Mouse (Mus musculus): Measurements from ENCODE around the gene Gabpb2. TPM values are rescaled to one million over a fixed set of nuclear protein-coding genes. Genes with fewer than 3 reads are reported as not detected.

Gene Gabpb2
- polyA plus RNA-seq, 1 experiment from 2014 or later = 15.9 TPM

DNA sequence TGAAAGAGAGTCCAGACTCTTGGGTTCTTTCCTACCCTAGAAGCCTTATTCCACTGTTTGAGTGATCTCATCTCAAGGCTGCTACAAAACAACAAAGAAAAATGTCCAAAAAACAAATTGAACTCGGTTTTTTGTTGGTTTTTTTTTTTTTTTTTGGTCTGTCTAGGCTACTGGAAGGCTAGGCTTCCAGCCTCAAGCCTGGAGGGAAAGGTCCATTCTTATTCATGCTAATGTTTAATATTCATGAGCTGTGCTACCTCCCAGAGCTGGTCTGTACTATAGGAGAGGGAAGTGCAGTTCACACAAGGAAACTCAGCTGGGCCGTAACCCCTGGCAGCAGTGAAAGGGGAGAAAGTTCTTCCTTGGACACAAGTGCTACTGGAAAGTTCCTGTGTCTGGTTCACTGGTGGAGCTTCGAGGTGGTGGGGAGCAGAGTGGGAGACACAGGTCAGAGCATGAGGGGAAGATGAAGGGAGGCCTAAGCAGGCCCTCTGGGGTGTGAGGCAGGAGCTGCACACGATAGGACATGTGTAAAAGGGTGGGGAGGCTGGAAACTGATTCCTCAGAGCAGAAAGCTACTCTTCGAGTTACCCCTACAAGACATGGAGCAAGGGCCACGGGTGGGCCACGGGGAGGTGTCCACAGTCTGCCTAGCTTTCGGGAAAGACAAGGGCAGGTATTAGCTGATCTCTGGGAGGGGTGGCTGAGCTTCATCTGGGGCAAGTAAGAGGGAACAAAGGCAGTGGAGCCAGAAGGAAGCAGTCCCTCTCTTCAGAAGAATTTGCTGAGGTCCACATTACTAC, 13.0 kb upstream of the Gabpb2 start:
- 50% methylated on average over 8 of the region's 8 CpGs for WGBS
- ATAC-seq (ENCODE audit: insufficient number of reproducible peaks, insufficient read depth, low FRiP score, low TSS enrichment, low read depth) = no peak
- peaks cover 35% of the 10 kb centered on the region for H3K4me1 ChIP-seq (replicated peaks)

DNA sequence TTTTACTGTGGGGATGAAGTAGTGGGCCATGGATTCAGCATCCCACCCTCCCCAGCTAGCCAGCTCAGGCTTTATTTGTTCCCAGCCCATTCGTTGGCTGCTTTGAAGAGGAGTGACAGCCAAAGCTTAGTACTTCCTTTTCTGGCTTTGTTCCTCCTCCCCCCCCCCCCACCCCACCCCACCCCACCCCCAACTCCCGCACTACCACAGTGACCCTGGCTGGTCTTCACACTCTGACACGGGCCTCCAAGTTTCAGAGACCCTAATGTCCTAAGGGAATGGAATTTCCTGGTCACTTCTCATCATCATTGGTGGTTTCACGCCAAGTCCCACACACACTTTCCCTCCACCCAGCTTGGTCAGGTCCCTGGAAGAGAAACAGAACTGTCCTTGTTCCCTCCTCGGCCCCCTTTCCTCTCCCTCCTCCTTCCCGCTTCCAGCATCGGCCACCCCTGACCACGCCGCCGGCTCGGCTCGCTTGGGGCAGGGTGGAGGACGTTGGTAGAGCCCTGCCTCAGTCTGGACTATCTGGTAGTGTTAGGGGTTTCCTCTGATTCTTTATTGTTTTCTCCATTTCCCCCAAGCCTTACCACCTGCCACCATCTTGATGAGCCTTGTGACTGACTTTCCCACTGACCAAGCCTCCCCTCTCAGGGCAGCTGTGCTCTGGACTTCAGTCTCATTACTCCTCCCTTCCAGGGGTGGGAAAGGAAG, 12.2 kb upstream of the Gabpb2 start:
- Histone ChIP-seq H3K4me1 (replicated peaks) (peaks cover 35% of the 10 kb centered on the region), H3K4me3 (replicated peaks) (peak overlapping the region; percentile 97), H3K27ac (peak overlapping the region; percentile 93), H3K4me2 (peak overlapping the region; percentile 71), H3K27me3 (no peaks in the 10 kb centered on the region), H3K9me3 (no peaks in the 10 kb centered on the region), H3K9ac (replicated peaks) (peak overlapping the region; percentile 93), H3K36me3 (peaks cover 49% of the 10 kb centered on the region)
- 4% methylated on average over 12 of the region's 13 CpGs for WGBS
- ATAC-seq (ENCODE audit: insufficient number of reproducible peaks, insufficient read depth, low FRiP score, low TSS enrichment, low read depth) = no peak

More for the DNA sequence above, 13.0 kb upstream of the Gabpb2 start:
- peak overlapping the region; percentile 71 for H3K4me2 ChIP-seq
- H3K9ac ChIP-seq (replicated peaks) = peak overlapping the region; percentile 93
- H3K9me3 ChIP-seq = no peaks in the 10 kb centered on the region
- H3K36me3 ChIP-seq = peaks cover 49% of the 10 kb centered on the region
- peak overlapping the region; percentile 93 for H3K27ac ChIP-seq
- peak overlapping the region; percentile 97 for H3K4me3 ChIP-seq (replicated peaks)
- H3K27me3 ChIP-seq = no peaks in the 10 kb centered on the region

DNA sequence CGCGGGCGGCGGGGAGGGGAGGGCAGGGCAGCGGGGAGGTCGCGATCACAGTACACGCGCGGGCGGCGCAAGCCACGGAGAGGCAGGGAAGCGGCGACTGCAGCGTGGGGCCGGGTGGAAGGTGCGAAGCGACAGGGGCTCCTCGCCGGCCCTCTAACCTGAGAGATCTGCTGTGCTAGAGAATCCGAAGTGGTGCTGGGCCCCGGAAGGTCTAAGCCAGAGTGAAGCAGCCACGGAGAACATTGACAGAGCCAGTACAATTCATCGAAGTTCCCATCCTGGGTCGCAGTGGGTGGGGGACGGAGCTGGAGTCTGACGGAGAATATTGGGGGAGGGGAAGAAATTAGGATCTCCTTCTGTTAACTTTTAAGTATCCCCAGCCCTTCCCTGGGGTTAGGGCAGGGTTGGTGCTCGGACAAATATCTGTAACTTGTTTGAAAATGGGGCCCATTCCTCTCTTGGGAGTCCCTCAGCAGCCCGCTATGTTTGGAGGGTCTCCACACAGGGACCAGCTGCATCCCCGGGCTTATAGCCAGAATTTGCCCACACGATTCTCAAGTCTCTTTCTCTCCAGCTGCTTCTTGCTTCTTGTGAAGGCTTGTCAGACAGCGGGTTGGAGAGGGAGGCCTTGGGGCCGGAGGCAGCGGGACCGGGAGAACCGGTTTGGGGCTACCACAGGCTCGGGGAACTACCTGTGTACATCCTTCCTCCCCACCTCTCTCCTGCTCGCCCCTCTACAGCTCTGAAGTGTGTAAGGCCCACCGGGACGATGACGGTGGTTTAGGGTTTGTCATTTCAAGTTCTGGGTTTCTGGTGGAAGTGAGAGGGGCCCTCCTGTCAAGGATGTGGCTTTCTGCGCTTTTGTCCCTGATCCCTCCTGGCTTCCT, 11.4 kb upstream of the Gabpb2 start:
- H3K4me2 ChIP-seq = peak overlapping the region; percentile 71
- WGBS = under 1% methylated on average over 43 of the region's 43 CpGs
- no peak for ATAC-seq (ENCODE audit: insufficient number of reproducible peaks, insufficient read depth, low FRiP score, low TSS enrichment, low read depth)

DNA sequence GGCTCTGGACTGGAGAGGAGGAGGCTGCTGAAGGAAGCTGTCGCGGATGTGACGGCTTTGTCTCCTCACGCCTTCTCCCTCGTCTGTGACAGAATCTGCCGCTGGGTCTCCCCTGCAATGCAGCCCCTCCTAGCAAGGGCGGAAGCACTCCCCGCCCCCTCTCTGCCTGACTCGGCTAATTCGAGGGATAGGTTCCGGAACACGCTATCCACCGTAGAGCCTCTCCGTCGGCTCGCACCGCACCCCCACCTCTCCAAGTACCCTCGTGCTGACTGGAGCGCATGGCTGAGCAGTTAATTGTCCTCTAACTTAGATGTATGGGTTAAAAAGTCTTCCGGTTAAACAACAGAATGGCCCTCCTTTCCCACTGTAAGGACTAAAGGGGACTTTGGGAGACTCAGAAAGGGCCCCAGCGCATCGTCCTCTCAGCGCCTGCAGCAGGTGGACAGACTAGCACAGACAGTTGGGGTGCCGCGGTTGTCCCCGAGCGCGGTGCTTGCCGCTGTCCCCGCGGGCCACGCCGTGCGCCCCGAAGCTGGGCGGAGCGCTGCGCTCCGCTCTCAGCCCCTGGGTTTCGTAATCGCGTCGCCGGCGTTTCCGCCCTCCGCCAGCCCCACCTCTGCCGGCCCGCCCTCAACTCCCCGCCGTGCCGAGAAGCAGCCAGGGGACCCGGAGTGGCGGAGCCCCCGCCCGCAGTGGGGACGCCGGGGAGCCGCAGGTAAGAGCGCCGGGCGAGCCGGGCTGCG, 10.6 kb upstream of the Gabpb2 start, which contains the start of gene Cdc42se1:
Gene Cdc42se1 (plus strand): TSS at position 585 of the 746 bp plus-strand sequence.
- Histone ChIP-seq H3K4me1 (replicated peaks) (peaks cover 40% of the 10 kb centered on the region), H3K27me3 (no peaks in the 10 kb centered on the region), H3K4me3 (replicated peaks) (peak within 1 kb of the TSS; percentile 97), H3K27ac (peak within 1 kb of the TSS; percentile 93), H3K9ac (replicated peaks) (peak within 1 kb of the TSS; percentile 93), H3K9me3 (no peaks in the 10 kb centered on the region), H3K4me2 (peak within 1 kb of the TSS; percentile 71), H3K36me3 (peaks cover 46% of the 10 kb centered on the region)
- under 1% methylated on average over 64 of the region's 64 CpGs for WGBS
- ATAC-seq (ENCODE audit: insufficient number of reproducible peaks, insufficient read depth, low FRiP score, low TSS enrichment, low read depth) = peak; percentile 87

More for the DNA sequence above, 11.4 kb upstream of the Gabpb2 start:
- H3K27me3 ChIP-seq = no peaks in the 10 kb centered on the region
- H3K9ac ChIP-seq (replicated peaks) = peak overlapping the region; percentile 93
- H3K4me3 ChIP-seq (replicated peaks) = peak overlapping the region; percentile 97
- peaks cover 47% of the 10 kb centered on the region for H3K36me3 ChIP-seq
- H3K27ac ChIP-seq = peak overlapping the region; percentile 93
- no peaks in the 10 kb centered on the region for H3K9me3 ChIP-seq
- peaks cover 38% of the 10 kb centered on the region for H3K4me1 ChIP-seq (replicated peaks)

DNA sequence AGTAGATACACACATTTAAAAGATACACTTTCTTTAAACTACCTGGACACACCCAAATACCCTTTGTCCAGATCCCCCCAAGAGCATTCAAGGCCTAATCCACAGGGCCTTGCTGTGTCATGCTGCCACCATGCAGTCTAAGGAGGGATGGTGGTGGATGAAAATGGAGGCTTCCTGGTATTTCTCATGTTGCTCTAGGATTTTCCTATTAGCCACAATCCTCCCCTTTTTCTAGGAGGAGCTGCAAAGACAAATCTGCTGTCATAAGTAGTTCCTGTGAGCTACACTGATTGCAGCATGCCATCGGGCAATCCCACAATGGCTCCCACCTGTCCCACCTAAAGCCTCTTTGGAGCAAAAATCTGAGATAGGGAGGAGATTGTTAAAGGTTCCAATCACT, 9.5 kb upstream of the Gabpb2 start:
- no peaks in the 10 kb centered on the region for H3K9me3 ChIP-seq
- 0 out of 2 replicates have a peak overlapping the region, but pooled peaks have one; percentile 12 for H3K27ac ChIP-seq
- H3K4me3 ChIP-seq (replicated peaks) = peak overlapping the region; percentile 97
- H3K4me2 ChIP-seq = peak overlapping the region; percentile 71
- WGBS = 32% methylated on average over 1 of the region's 1 CpGs
- no peak for ATAC-seq (ENCODE audit: insufficient number of reproducible peaks, insufficient read depth, low FRiP score, low TSS enrichment, low read depth)
- H3K9ac ChIP-seq (replicated peaks) = peak overlapping the region; percentile 93
- peaks cover 46% of the 10 kb centered on the region for H3K36me3 ChIP-seq
- peaks cover 40% of the 10 kb centered on the region for H3K4me1 ChIP-seq (replicated peaks)
- H3K27me3 ChIP-seq = no peaks in the 10 kb centered on the region

DNA sequence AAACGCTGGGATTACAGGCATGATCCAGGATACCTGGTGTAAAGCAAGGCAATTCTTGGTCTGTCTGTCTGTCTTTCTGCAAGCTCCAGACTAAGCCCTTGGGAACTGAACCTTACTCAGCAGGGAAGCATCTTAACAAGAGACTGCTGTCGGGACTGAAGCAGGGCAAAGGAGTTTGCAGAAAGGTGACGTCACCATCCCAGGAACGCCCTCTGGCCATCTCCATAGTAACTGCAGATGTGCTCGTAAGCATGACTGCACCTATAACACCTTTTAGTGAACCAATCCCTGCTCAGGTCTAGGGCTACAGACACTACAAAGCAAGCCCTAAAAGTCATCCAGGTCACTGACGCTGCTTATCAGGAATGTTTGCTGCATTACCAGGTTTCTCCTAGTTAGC, 6.6 kb upstream of the Gabpb2 start:
- no peak overlapping the region for H3K4me3 ChIP-seq (replicated peaks)
- H3K36me3 ChIP-seq = peaks cover 60% of the 10 kb centered on the region
- H3K4me2 ChIP-seq = no peak overlapping the region; the same call in 1 of the 2 replicates
- WGBS = 30% methylated on average over 6 of the region's 6 CpGs
- no peaks in the 10 kb centered on the region for H3K9me3 ChIP-seq
- H3K9ac ChIP-seq (replicated peaks) = no peak overlapping the region; the same call in 1 of the 2 replicates
- no peak overlapping the region for H3K27ac ChIP-seq
- no peak for ATAC-seq (ENCODE audit: insufficient number of reproducible peaks, insufficient read depth, low FRiP score, low TSS enrichment, low read depth)
- H3K4me1 ChIP-seq (replicated peaks) = peaks cover 14% of the 10 kb centered on the region
- no peaks in the 10 kb centered on the region for H3K27me3 ChIP-seq

DNA sequence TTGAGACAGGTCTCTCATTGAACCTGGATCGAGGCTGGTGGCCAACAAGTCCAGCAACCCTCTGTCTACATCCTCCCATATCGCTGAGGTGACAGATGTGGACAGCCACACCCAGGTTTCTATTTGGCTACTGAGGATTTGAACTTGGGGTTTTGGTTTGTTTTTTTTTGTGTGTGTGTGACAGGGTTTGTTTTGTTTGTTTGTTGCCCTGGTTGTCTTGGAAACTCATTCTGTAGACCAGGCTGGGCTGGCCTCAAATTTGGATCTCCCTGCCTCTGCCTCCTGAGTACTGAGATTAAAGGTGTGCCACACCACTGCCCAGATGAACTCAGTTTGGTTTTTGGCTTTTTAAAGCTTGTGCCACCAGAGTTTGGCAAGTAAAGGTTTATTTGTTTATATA, 5.3 kb upstream of the Gabpb2 start:
- 94% methylated on average over 2 of the region's 2 CpGs for WGBS
- peaks cover 67% of the 10 kb centered on the region for H3K36me3 ChIP-seq
- no peak overlapping the region for H3K4me3 ChIP-seq (replicated peaks)
- ATAC-seq (ENCODE audit: insufficient number of reproducible peaks, insufficient read depth, low FRiP score, low TSS enrichment, low read depth) = no peak
- H3K4me1 ChIP-seq (replicated peaks) = peaks cover 14% of the 10 kb centered on the region
- no peaks in the 10 kb centered on the region for H3K9me3 ChIP-seq
- no peak overlapping the region for H3K27ac ChIP-seq
- H3K27me3 ChIP-seq = no peaks in the 10 kb centered on the region
- no peak overlapping the region for H3K4me2 ChIP-seq
- no peak overlapping the region for H3K9ac ChIP-seq (replicated peaks)

DNA sequence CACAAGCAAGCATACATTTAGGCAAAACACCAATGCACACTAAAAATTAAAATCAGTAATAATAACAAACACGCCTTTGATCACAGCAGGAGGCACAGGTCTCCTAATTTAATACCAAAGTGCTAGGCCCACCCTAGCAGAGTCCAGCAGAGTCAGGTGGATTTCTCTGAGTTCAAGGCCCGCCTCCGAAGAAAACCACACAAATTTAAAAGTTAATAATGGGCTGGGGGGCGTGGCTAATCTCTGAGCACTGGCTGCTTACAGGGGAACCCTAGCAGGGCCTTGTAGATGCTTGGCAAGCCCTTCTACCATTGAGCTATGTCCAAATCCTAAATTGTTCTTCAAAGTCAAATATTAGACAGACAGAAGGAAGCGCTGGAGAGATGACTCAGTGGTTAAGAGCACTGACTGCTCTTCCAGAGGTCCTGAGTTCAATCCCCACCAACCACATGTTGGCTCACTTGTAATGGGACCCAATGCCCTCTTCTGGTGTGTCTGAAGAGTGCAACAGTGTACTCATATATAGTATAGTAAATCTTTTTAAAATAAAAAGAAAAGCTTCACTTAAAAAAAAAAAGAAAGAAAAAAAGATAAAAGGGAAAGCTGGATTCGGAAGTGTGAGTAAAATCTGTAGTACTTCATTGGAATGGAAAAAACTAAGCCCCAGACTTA, 886 bp upstream of the Gabpb2 start:
- Histone ChIP-seq H3K4me3 (replicated peaks) (peak overlapping the region; percentile 73), H3K4me2 (peak overlapping the region; percentile 68), H3K9me3 (no peaks in the 10 kb centered on the region), H3K36me3 (peaks cover 65% of the 10 kb centered on the region), H3K9ac (replicated peaks) (peak overlapping the region; percentile 91; the same call in 1 of the 2 replicates), H3K4me1 (replicated peaks) (peaks cover 6% of the 10 kb centered on the region), H3K27ac (peak overlapping the region; percentile 100), H3K27me3 (no peaks in the 10 kb centered on the region)
- 80% methylated on average over 6 of the region's 6 CpGs for WGBS
- ATAC-seq (ENCODE audit: insufficient number of reproducible peaks, insufficient read depth, low FRiP score, low TSS enrichment, low read depth) = no peak

DNA sequence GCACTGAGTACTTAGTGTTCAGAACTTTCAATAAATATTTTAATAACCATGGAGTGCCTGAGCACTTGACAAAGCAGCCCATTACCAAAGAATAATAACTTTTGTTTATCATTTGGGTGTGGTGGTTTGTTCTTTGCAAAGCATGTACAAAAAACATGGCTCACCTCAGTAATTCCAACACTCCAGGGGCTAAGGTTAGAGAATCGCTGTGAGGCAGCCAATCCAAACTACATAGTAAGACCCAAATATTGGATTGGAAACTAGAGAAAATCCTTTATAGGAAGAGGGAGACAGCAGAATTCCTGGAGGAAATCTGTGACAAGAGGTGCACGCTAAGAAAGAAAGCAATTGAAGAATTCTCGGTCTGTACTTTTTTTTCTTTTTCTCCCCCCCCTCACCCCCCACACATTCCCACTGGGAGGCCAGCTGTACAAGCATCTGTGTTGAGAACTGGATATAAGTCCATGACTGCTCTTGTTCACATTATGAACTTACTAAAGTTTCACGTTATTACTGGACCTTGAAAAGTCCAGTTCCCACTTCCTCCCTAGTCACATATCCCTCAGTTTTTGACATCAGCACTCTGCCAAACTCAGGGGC, 961 bp downstream of the Gabpb2 start:
- Histone ChIP-seq H3K9me3 (no peaks in the 10 kb centered on the region), H3K27me3 (no peaks in the 10 kb centered on the region), H3K9ac (replicated peaks) (peak overlapping the region; percentile 91; the same call in 1 of the 2 replicates), H3K27ac (peak overlapping the region; percentile 100), H3K4me1 (replicated peaks) (peaks cover 6% of the 10 kb centered on the region), H3K4me2 (peak overlapping the region; percentile 68), H3K4me3 (replicated peaks) (peak overlapping the region; percentile 73), H3K36me3 (peaks cover 62% of the 10 kb centered on the region)
- ATAC-seq (ENCODE audit: insufficient number of reproducible peaks, insufficient read depth, low FRiP score, low TSS enrichment, low read depth) = no peak; the same call in 1 of the 2 replicates
- 21% methylated on average over 4 of the region's 4 CpGs for WGBS

Data from limb, embryonic 12.5 days (tissue).